Mouse (Mus musculus): ENCODE data around the gene Mbnl2.
"Not testable (repeated sequence)": the region's sequence is repeated elsewhere in the genome, so short reads cannot be mapped to it uniquely, and the experiment has no call there.

The Mbnl2 gene

DNA sequence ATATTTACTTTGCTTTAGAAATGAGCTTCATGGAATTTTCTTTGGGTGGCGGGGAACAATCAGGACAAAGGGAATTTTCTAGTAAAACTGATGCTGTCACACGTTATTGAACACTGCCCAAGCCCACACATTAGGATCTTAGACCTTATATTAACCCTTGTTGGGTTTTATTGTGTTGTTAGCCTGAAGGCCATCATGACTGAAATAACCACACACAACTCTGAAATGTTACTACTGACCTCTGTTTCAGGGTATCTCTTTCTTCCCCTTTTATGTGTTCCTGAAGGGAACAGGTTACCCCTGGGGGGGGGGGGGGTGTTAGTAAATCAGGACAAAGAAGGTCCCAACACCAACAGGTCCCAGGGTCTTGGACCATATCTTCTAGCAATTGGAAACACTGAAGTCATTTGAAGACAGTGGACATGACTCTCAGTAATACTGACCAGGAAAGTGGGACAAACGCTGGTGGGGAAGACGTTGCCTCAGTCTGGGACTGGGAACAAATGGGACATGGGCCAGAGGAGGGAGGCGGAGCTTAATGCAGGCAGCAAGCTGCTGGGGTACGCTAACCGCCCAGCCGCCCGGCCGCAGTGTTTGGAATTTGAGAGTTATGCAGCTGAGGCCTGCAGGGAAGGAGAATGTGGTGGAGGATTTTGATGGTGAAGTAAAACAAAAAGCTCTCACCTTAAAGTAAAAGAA, 80.4 kb downstream of the Mbnl2 start:
- no peak for DNase-seq (ENCODE audit: low spot score in 2 of 2)

DNA sequence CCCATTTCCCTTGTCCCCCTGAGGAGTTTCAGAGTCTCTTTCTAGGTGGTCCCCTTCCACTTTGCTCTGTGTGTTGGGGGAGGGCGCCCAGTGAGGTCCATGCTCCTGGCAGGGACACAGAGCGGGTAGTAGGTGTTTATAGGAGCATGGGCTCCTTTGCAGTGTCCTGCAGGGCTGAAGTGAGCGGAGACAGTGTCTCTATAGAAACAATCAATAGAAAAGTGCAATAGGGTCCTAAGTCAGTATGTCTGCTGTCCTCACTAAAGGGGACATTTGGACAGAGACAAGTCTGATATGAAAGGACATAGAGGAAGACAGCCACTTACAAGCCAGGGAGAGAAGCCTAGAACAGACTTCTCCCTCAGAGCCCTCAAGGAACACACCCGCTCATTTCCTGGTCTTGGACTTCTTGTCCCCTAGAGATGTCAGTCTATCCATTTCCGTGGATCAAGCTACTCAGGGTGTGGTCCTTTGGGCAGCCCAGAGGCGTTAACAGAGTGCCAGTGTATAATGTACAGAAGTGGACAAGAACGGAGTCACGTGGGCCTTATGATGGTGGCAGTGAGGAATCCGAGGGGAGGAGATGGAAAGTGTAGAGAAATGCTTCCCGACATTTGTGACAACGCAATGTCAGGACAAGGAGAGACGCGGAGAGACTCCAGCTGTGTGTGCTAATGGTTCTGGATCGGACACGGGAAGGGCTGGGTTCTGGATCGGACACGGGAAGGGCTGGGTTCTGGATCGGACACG, 82.0 kb downstream of the Mbnl2 start:
- DNase-seq (ENCODE audit: low spot score in 2 of 2): no peak

DNA sequence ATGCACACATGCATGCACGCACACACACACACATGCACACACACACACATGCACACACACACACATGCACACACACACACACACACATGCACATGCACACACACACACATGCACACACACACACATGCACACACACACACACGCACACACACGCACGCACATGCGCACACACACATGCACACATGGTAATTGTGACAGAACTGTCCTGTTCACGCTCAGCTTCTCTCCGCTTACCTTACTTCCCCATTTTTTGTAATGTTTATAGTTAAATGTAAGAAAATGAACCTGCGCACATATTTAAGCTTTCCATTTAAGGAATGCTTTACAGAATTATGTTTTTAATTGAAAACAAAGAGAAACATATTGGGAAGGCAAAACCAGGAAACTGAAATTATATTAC, 84.1 kb downstream of the Mbnl2 start:
- DNase-seq (ENCODE audit: low spot score in 2 of 2): not testable (repeated sequence)

DNA sequence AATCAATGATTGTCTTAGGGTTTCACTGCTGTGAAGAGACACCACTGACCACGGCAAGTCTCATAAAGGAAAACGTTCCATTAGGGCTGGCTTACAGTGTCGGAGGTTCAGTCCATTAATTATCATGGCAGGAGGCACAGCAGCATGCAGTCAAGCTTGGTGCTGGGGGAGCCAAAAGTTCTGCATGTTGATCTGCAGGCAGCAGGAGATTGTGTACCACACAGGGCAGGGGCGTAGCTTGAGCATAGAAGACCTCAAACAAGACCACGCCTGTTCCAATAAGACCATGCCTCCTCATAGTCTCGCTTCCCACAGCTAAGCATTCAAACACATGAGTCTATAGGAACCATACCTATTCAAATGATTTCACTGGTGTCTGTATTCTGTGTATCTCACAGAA, 85.7 kb downstream of the Mbnl2 start:
- no peak for DNase-seq (ENCODE audit: low spot score in 2 of 2)

DNA sequence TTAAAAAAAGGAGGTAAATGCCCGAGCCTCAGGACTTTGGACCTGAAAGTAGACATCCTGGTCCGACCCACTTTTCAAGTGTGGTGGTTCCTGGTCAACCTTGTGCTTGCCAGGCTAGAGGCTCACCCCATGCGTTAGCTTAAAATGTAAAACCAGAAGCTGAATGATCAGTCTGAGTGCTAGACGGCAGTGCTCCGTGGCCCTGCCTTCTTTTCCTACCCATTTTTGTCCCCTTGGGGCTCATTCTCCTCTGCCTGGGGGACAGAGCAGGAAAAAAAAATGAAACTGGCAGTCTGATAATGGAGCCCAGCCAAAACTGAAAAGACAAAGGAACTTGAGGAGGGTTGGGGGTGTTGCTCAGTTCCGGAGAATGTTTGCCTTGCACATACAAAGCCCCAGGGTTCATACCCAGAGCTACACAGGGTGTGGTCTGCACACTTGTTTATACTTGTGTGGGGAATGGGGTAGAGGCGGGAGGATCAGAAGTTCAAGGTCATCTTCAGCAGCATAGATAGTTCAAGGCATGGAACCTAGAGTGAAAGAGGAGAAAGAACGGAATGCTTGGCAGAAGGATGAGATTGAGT, 87.0 kb downstream of the Mbnl2 start:
- no peak for DNase-seq (ENCODE audit: low spot score in 2 of 2)

DNA sequence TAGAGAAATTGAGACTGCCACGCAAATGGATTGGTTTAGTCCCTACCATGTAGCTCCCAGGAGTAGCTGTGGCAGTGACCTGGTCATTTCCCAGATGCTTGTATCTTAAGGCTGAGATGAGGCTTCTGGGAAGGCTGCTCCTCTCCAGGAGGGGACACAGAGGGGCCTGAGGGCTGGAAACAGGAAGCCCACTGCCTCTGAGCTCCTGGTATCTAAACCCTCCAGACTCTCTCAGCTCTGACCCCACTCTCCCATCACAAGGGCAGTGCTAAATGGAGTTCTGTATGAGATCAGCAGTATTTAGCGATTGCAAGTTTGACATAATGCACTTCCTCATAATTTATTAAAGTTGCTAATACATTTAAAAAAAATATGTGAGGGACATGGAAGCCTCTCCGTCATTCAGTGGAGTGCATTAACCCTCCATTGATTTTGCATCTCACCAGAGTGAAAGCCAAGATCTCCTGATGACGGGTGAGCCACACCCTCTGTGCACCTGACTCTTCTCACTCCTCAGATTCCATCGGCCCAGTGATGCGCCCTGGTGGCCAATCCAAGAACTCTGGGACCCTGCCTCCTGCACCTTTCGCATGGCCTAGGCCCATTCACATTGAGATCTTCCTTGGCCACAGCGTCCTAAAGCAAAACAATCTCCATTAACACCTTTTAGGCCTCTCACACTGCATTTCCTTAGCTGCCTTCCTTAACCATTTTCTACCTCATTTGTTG, 87.8 kb downstream of the Mbnl2 start:
- DNase-seq (ENCODE audit: low spot score in 2 of 2): no peak

DNA sequence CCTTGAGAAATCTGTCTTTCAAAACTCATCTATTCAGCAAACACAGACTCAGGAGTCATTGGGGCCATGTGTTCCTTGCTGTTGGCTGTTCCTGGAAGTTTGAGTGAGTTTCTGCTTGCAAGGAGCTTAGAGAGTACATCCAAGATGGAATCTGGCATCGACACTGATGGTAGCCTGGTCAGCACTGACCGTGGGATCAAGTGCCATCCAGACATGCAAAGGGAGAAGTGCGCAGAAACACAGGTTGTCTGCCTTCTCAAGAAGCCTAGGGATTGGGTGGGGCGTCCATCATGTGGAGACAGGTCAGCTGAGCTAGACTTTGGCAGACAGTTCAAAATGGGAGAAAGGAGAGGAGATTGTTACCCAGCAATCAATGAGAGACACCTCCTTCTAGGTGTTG, 89.6 kb downstream of the Mbnl2 start:
- DNase-seq (ENCODE audit: low spot score in 2 of 2): no peak

DNA sequence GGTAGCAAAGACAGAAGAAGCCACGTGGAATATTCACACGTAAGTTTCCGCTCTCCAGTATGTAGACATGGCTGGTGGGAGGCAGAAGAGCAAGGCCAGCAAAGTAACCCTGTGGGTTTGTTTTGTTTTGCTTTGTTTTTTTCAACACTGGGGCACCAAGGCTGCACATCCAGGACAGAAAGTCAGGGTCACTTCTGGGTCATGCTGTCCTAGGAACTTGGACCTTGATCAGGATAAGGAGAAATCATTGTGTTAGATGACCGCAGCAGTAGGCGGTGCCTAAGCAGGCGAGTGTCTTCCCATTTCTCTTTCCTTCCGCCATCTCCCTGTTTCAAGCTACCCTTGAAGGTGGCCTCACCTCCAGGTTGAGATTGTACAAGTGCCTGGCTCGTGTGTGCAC, 91.5 kb downstream of the Mbnl2 start:
- no peak for DNase-seq (ENCODE audit: low spot score in 2 of 2)

DNA sequence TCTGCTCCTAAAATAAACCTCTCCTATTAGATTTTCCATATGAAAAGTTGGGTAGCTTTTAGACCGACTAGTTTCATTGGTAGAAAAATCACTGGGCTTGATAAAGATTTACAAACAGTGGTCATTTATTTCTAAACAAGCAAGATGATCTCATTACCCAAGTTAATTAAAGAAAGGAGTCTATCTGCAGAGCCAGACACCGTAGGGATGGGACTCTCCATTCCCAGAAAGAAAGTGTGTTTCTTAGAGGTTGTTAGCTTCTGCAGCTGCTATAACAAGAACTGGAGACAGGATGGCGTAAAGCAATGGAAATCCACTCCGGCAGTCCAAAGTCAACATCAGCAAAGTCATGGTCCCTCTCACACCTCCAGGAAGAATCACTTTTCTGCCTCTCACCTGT, 92.1 kb downstream of the Mbnl2 start:
- DNase-seq (ENCODE audit: low spot score in 2 of 2): no peak

DNA sequence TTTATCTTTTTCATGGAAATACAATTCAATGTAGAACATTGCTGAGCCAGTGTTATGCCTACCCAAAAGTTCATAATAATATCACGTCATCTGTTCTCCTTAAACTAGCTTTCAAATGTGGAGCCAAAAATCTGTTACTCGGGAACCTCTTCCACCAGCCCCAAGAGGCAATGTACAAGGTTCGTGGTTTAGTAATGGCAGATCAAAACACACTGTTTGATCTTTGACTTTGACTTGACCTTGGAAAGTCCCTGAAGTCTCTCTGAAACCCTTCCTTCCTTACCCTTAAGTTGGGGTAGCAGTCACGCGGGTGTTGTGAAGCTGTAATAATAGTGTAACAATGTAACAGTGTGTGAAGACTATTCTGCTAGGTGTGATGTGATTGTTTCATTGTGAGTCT, 93.0 kb downstream of the Mbnl2 start:
- DNase-seq (ENCODE audit: low spot score in 2 of 2): no peak

DNA sequence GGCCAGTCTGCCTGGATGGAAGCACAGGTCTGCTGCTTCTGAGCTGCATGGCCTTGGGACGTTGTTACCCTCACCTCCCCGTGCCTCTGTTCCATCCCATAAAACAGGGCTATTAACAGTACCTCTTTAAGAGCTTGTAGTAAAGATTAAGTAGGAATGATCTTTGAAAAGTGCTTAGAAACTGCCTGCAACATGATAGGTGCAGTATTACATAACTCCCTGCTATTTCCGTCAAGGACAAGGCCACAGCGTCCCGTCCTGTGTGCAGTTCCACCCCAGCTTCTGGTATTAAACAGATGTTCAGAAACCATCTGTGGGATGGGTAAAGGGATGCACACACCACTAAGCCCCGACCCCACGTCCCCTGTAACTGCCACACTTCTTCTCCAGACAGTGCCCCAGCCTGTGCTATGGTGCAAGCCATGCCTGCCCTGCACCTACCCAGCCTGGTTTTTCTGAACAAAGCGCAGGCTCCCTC, 93.5 kb downstream of the Mbnl2 start:
- DNase-seq (ENCODE audit: low spot score in 2 of 2): no peak

DNA sequence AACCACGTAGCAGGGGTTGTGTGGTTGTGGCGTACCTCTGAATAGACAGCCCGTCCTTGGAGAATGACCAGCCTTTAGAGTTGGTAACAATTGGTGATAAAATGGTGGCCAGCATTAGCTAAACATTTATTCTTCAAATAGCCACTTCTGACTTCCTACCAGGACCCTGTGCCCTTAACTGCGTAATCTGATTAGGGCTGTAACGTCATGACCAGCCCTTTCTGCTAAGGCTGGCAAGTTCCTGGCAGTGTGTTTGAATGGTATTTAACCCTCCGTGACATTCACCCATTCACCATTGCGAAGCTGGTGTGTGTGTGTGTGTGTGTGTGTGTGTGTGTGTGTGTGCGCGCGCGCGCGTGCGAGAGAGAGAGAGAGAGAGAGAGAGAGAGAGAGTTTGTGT, 94.6 kb downstream of the Mbnl2 start:
- no peak for DNase-seq (ENCODE audit: low spot score in 2 of 2)

DNA sequence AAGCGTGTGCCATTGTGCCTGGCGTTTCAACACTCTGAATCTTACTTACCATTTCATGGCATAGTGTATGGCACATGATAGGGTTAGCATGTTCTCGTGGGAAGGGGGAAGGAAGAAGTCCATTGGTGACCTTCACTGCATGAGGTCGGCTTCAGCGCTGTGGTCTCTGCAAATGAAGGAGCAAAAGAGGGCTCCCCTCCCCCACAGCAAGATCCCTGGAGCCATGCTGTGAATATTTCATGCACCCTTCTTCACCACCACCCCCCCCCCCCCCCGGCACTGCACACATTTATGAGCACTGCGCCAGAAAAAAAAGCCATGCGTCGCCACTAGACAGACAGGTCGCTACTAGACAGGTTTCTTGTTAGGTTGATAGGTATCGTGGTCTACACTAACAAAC, 95.2 kb downstream of the Mbnl2 start:
- DNase-seq (ENCODE audit: low spot score in 2 of 2): no peak

DNA sequence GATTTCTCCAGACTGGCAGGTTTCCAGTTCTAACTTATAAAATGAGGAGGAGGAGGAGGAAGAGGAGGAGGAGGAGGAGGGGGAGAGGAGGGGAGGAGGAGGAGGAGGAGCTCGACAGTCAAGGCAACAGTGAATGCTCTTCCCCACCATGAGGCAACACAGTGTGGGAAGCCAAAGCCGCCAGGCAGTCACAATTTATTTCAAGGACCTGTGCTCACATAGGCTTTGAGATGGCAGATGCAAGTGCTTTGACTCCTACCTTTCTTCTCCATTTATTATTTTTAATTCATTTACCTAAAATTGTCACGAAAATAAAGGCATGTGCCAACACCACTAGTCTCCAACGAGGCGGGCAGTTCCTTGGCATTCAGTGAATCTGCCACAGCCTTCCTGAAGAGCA, 95.7 kb downstream of the Mbnl2 start:
- DNase-seq (ENCODE audit: low spot score in 2 of 2): no peak

DNA sequence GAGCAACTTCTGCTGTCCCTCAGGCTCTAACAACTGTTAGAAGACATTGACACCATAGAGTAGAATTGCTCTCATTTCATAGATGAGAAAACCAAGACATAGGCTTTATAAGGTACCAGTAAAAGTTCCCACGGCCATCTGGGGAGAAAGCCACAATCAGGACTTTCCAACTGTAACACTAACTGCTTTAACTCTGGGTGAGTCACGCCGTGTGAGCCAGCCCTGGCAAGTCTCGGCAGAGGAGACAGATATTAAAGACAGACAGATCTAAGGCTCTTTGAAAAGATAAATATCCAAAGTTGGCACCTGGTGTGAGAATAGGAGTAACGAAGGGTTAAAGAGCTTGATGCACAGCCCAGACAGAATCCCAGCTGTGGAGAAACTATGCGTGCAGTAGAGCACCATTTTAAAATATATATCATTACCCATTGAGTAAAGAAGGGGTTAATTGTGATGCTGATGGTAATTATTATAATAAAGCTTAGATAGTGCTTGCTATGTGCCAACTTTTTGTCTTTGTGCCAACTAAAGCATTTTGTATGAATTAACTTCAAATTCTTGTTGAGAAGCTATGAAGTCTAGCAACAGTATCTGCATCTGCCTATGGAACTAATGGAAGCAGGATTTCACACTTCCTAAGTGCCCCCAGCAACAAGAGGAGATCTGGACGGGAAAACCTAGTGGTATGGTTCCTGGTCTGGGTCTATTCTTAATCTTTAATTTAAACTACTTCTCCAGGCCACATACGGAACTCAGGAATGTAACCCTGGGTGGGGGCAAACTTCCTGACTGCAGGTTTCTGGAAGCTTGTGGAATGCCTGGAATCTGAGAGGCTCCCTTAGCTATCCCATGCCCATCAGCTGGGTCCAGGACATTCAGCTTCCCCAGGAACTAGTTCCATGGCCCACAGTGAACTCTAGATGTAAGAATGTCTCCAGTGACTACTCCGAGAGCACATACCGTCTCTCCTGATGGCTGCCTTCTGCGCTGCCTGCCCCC, 97.9 kb downstream of the Mbnl2 start:
- DNase-seq (ENCODE audit: low spot score in 2 of 2): no peak

DNA sequence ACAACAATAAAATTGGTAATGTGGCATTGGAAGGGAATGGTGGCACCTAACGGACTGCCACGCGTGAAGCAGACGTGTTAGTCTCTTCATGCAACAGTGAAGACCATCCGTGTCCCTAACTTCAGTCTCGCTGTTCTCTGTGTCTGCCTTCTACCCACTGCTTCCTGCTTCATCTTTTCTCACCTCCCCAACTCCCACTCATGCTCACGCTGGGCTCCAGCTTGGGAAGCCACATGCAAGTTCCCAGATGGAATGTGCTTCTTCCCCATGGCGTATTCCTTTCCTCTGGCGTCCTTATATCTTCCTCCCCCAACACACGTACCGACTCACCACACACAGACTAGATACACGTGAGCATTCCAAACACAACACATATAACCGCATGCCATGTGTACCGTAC, 99.3 kb downstream of the Mbnl2 start:
- DNase-seq (ENCODE audit: low spot score in 2 of 2): peak; percentile 69 to 78

DNA sequence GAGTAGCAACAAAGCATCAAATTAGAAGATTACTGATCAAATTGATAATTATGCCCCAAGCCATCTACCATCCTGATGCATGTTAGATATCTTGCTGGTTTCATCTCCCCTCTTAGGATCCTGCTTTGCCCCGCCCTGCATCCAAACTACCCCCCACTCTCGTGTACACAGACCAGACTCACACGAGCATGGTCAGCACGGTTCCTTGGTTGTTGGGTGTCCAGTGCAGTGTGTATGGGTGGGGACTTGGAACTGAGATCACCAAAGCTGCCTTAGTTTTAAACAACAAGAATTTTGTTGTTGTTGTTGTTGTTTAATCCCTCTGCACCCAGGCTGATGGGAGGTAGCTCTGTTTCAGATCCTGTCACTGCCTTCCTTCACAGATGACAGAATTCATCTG, 101.7 kb downstream of the Mbnl2 start:
- DNase-seq (ENCODE audit: low spot score in 2 of 2): no peak

DNA sequence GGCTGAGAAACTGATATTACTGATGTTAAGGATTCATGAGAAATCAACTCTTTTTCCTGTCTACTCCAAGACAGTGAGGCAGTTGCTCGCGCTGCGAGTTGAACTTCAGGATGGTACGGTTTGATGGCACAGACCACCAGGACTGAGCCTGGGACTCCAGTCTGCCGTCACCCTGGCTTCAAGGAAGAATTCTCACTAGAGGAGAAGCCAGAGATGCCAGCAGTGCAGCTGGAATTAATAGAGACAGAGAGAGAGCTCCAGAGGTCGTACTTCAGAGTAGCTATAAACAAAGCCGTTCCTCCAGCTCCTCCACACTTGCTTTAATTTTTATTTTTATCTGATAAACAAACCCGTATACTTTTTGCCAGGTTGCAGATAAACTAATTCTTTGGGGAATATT, 102.5 kb downstream of the Mbnl2 start:
- no peak for DNase-seq (ENCODE audit: low spot score in 2 of 2)

DNA sequence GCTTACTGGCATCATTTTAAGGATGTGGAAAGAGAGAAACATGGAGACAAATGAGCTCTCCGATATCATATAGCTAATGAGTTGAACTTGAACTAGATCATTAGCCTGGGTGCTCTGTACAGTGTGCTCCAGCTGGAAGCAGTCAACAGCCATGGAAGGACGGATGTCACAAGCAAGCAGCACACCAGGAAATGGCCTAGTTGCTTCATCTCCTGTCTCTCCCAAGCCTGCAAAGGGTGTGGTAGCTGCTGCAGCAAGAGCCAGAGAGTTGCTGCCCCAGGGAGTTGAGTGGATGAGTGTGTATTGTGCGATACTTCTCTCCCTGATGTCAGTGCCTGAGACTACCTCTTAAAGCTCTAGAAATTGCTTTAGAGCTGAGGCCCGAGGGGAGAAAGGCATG, 104.2 kb downstream of the Mbnl2 start:
- no peak for DNase-seq (ENCODE audit: low spot score in 2 of 2)

DNA sequence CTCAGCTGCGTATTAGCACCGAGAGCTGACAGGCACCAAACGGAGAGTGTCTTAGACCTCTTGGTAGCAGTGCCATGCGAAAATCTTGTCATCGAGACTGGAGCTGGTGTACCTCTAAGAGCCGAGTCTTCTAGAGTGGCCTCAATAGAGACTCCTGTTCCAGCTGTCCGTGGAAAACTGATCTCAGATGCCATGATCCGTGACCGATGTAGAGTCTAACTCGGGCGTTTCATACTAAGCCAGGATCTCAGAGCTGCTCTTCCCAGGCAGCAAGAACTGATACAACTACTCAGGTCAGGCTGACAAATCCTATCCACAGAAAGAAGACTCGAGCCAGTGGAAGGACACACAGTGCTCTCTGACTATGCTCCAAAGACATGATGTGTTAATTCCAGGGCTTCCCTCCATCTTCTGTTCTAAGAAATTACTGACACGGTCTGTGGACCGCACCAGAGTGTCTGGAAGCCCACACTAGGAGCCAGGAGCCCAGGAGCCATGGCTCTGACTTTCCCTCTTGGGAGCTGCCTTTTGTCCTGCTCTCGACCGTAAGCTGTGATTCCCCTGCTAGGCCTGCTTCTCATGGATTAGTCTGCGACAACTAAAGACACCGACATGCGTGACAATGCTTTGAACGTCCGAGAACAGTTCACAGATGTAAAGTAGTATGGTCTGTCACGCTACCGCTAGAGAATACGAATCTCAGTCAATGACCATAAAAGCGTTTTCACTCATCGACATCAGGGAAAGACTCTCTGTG, 106.1 kb downstream of the Mbnl2 start:
- DNase-seq (ENCODE audit: low spot score in 2 of 2): no peak

Measured in right cerebral cortex, postnatal 36 days (tissue).